Mouse (Mus musculus): ENCODE results near the gene Ocln.
"Not testable (repeated sequence)": the region's sequence is repeated elsewhere in the genome, so short reads cannot be mapped to it uniquely, and the experiment has no call there.

Ocln gene

GRCm38 (mm10) chr13:100543011-100543767 is 9.3 kb downstream of the Ocln start:
- no peak for DNase-seq (ENCODE audit: low spot score)

- DNase-seq (ENCODE audit: low spot score): no peak
Observed at GRCm38 (mm10) chr13:100536149-100536548, 16.4 kb downstream of the Ocln start.

- DNase-seq (ENCODE audit: low spot score): no peak
Observed at GRCm38 (mm10) chr13:100532788-100533365, 19.6 kb downstream of the Ocln start.

GRCm38 (mm10) chr13:100526649-100527038 is 25.9 kb downstream of the Ocln start:
- DNase-seq (ENCODE audit: low spot score): no peak

- DNase-seq (ENCODE audit: low spot score): no peak
Observed at GRCm38 (mm10) chr13:100525935-100526648, 26.4 kb downstream of the Ocln start.

GRCm38 (mm10) chr13:100524896-100525295 is 27.6 kb downstream of the Ocln start:
- no peak for DNase-seq (ENCODE audit: low spot score)

- DNase-seq (ENCODE audit: low spot score): no peak
Observed at GRCm38 (mm10) chr13:100523698-100524097, 28.8 kb downstream of the Ocln start.

- no peak for DNase-seq (ENCODE audit: low spot score)
Observed at GRCm38 (mm10) chr13:100521724-100522591, 30.6 kb downstream of the Ocln start.

- no peak for DNase-seq (ENCODE audit: low spot score)
Observed at GRCm38 (mm10) chr13:100519162-100519561, 33.4 kb downstream of the Ocln start.

- DNase-seq (ENCODE audit: low spot score): no peak
Observed at GRCm38 (mm10) chr13:100518191-100518590, 34.3 kb downstream of the Ocln start.

- DNase-seq (ENCODE audit: low spot score): no peak
Observed at GRCm38 (mm10) chr13:100517652-100518153, 34.8 kb downstream of the Ocln start.

GRCm38 (mm10) chr13:100516213-100517105 is 36.1 kb downstream of the Ocln start:
- DNase-seq (ENCODE audit: low spot score): no peak

- DNase-seq (ENCODE audit: low spot score): no peak
Observed at GRCm38 (mm10) chr13:100512792-100513191, 39.7 kb downstream of the Ocln start.

- DNase-seq (ENCODE audit: low spot score): no peak
Observed at GRCm38 (mm10) chr13:100511860-100512364, 40.6 kb downstream of the Ocln start.

GRCm38 (mm10) chr13:100511146-100511859 is 41.2 kb downstream of the Ocln start:
- DNase-seq (ENCODE audit: low spot score): no peak

- not testable (repeated sequence) for DNase-seq (ENCODE audit: low spot score)
Observed at GRCm38 (mm10) chr13:100499625-100500024, 52.9 kb downstream of the Ocln start.

- DNase-seq (ENCODE audit: low spot score): no peak
Observed at GRCm38 (mm10) chr13:100495337-100495736, 57.2 kb downstream of the Ocln start.

GRCm38 (mm10) chr13:100494370-100494769 is 58.1 kb downstream of the Ocln start:
- peak; percentile 2 for DNase-seq (ENCODE audit: low spot score)

GRCm38 (mm10) chr13:100493313-100493712 is 59.2 kb downstream of the Ocln start:
- no peak for DNase-seq (ENCODE audit: low spot score)

All from T-cell, adult 2 months (primary cell).